17 mouse cellular contexts compared by ENCODE assay signal in genomic region chr13:71200656-71201055, GRCm38 (mm10).
DNase-seq lines count a peak whose midpoint lies in the region; ATAC-seq and TF ChIP-seq lines count a peak whose summit lies in the region.
"Had no signal": no experiment of that assay in that cellular context is flagged by ENCODE, and none has a peak within 500 bp of the region (broad histone marks: within the 10 kb centered on the region; RNA-seq: fewer than 3 reads in every experiment).

No protein-coding gene starts in this region.

- no peak overlapping the region for H3K27ac ChIP-seq in limb, embryonic 14.5 days (replicated peaks; ENCODE audit: low read depth, low read length)
- no peak overlapping the region for H3K27ac ChIP-seq in limb, embryonic 10.5 days
- no peak overlapping the region for H3K27ac ChIP-seq in embryonic facial prominence, embryonic 10.5 days (replicated peaks)
- H3K27ac ChIP-seq in hindbrain, embryonic 15.5 days (replicated peaks), result no peak overlapping the region
- H3K27ac ChIP-seq: embryonic facial prominence, embryonic 12.5 days; forebrain, embryonic 10.5 days; heart, embryonic 15.5 days; intestine, embryonic 15.5 days; liver, embryonic 12.5 days; lung, embryonic 15.5 days had no signal

- no peaks in the 10 kb centered on the region for H3K9me3 ChIP-seq in limb, embryonic 14.5 days (ENCODE audit: control insufficient read depth, low read length)
- H3K9me3 ChIP-seq in limb, embryonic 10.5 days (replicated peaks), result no peaks in the 10 kb centered on the region
- no peaks in the 10 kb centered on the region for H3K9me3 ChIP-seq in embryonic facial prominence, embryonic 10.5 days
- no peaks in the 10 kb centered on the region for H3K9me3 ChIP-seq in hindbrain, embryonic 15.5 days
- H3K9me3 ChIP-seq: embryonic facial prominence, embryonic 12.5 days; forebrain, embryonic 10.5 days; heart, embryonic 15.5 days; intestine, embryonic 15.5 days; liver, embryonic 12.5 days; lung, embryonic 15.5 days had no signal

- no peak for TF ChIP-seq POLR2A in limb, embryonic 14.5 days (IDR thresholded peaks at IDR 0.05; ENCODE audit: borderline replicate concordance, extremely low read depth, insufficient read depth, insufficient read length)

- 24% methylated on average over 3 of the region's 3 CpGs for WGBS in limb, embryonic 14.5 days
- WGBS in limb, embryonic 10.5 days, result 34% methylated on average over 3 of the region's 3 CpGs
- WGBS in embryonic facial prominence, embryonic 10.5 days, result 52% methylated on average over 3 of the region's 3 CpGs
- WGBS in hindbrain, embryonic 15.5 days, result 27% methylated on average over 3 of the region's 3 CpGs

- no peak overlapping the region for H3K4me3 ChIP-seq in limb, embryonic 14.5 days (replicated peaks; ENCODE audit: low read length)
- no peak overlapping the region for H3K4me3 ChIP-seq in limb, embryonic 10.5 days
- no peak overlapping the region for H3K4me3 ChIP-seq in embryonic facial prominence, embryonic 10.5 days
- H3K4me3 ChIP-seq in hindbrain, embryonic 15.5 days, result no peak overlapping the region
- H3K4me3 ChIP-seq: embryonic facial prominence, embryonic 12.5 days; forebrain, embryonic 10.5 days; heart, embryonic 15.5 days; intestine, embryonic 15.5 days; liver, embryonic 12.5 days; lung, embryonic 15.5 days; myocyte had no signal

- H3K9ac ChIP-seq in limb, embryonic 14.5 days (ENCODE audit: low read depth, low read length, severe bottlenecking), result no peak overlapping the region
- no peak overlapping the region for H3K9ac ChIP-seq in hindbrain, embryonic 15.5 days
- H3K9ac ChIP-seq: embryonic facial prominence, embryonic 12.5 days; heart, embryonic 15.5 days; intestine, embryonic 15.5 days; liver, embryonic 12.5 days; lung, embryonic 15.5 days had no signal

- H3K4me2 ChIP-seq in limb, embryonic 14.5 days (replicated peaks; ENCODE audit: low read depth, low read length, severe bottlenecking), result no peak overlapping the region
- H3K4me2 ChIP-seq in hindbrain, embryonic 15.5 days, result no peak overlapping the region
- H3K4me2 ChIP-seq: embryonic facial prominence, embryonic 12.5 days; heart, embryonic 15.5 days; intestine, embryonic 15.5 days; liver, embryonic 12.5 days; lung, embryonic 15.5 days had no signal

- no peaks in the 10 kb centered on the region for H3K27me3 ChIP-seq in limb, embryonic 14.5 days (ENCODE audit: control insufficient read depth, insufficient read depth, low read length)
- H3K27me3 ChIP-seq in limb, embryonic 10.5 days (ENCODE audit: low read depth, poor library complexity, severe bottlenecking), result 0 out of 2 replicates have a peak, but pooled peaks cover 4% of the 10 kb centered on the region
- H3K27me3 ChIP-seq in embryonic facial prominence, embryonic 10.5 days (replicated peaks; ENCODE audit: low read depth, poor library complexity, severe bottlenecking), result 0 out of 2 replicates have a peak, but pooled peaks cover 8% of the 10 kb centered on the region
- H3K27me3 ChIP-seq in hindbrain, embryonic 15.5 days, result no peaks in the 10 kb centered on the region
- H3K27me3 ChIP-seq: heart, embryonic 15.5 days; intestine, embryonic 15.5 days; liver, embryonic 12.5 days; lung, embryonic 15.5 days had no signal

- ATAC-seq in limb, embryonic 14.5 days (ENCODE audit: low FRiP score, low read depth), result no peak
- ATAC-seq in hindbrain, embryonic 15.5 days (ENCODE audit: low FRiP score, low read depth), result peak; percentile 27; the same call in 1 of the 2 replicates
- no peak for ATAC-seq in erythroblast, adult 5-6 weeks (replicated peaks; ENCODE audit: low FRiP score, poor library complexity, severe bottlenecking)
- ATAC-seq: intestine, embryonic 15.5 days; liver, embryonic 12.5 days had no signal

- H3K36me3 ChIP-seq in limb, embryonic 14.5 days (ENCODE audit: control insufficient read depth, insufficient read depth, low read length), result no peaks in the 10 kb centered on the region
- no peaks in the 10 kb centered on the region for H3K36me3 ChIP-seq in limb, embryonic 10.5 days
- H3K36me3 ChIP-seq in embryonic facial prominence, embryonic 10.5 days (replicated peaks), result no peaks in the 10 kb centered on the region
- no peaks in the 10 kb centered on the region for H3K36me3 ChIP-seq in hindbrain, embryonic 15.5 days
- H3K36me3 ChIP-seq: embryonic facial prominence, embryonic 12.5 days; forebrain, embryonic 10.5 days; heart, embryonic 15.5 days; intestine, embryonic 15.5 days; liver, embryonic 12.5 days; lung, embryonic 15.5 days had no signal

- no peaks in the 10 kb centered on the region for H3K4me1 ChIP-seq in limb, embryonic 14.5 days (ENCODE audit: control insufficient read depth, insufficient read depth, low read length)
- peaks cover 5% of the 10 kb centered on the region; the same call in 1 of the 2 replicates for H3K4me1 ChIP-seq in limb, embryonic 10.5 days
- H3K4me1 ChIP-seq in embryonic facial prominence, embryonic 10.5 days, result peaks cover 8% of the 10 kb centered on the region
- H3K4me1 ChIP-seq in hindbrain, embryonic 15.5 days (replicated peaks), result peaks cover 7% of the 10 kb centered on the region
- H3K4me1 ChIP-seq: heart, embryonic 15.5 days; intestine, embryonic 15.5 days; liver, embryonic 12.5 days; lung, embryonic 15.5 days had no signal

- intact Hi-C loops in gastrocnemius, postnatal 14 days (cut with DNase I; ENCODE audit: low total_unique reads), result no loop called here

- DNase-seq in gastrocnemius, postnatal 14 days, result peak; percentile 9
- DNase-seq in gastrocnemius, postnatal 4 days (ENCODE audit: low spot score in 2 of 2), result no peak
- peak; percentile 8 for DNase-seq in limb, embryonic 14.5 days (ENCODE audit: low spot score)
- DNase-seq in limb, embryonic 10.5 days (ENCODE audit: low spot score), result no peak
- DNase-seq in embryonic facial prominence, embryonic 10.5 days (ENCODE audit: low spot score), result peak; percentile 20
- DNase-seq: adrenal gland, adult 2 months; kidney, postnatal 14 days; right cerebral cortex, postnatal 25 days had no signal

Comparison
In these comparisons a context has a peak if more than half of its experiments do, and no peak if none do; other contexts are left out.
1. DNase-seq: peak in gastrocnemius, postnatal 14 days (single experiment), limb, embryonic 14.5 days (single experiment) and embryonic facial prominence, embryonic 10.5 days (single experiment); none in gastrocnemius, postnatal 4 days (0 of 2) and limb, embryonic 10.5 days (single experiment).